Mouse (Mus musculus) layer of hippocampus, adult 2 months (tissue): ENCODE results near the gene Hes7. TPM values are rescaled to one million over a fixed set of nuclear protein-coding genes. Genes with fewer than 3 reads are reported as not detected.

Experiments used
- DNase-seq, 2 experiments: peaks; one replicate each; pipeline ENCODE4 v3.0.0; 2022; ENCODE audit warnings: low spot score in 2 of 2
- H3K27ac ChIP-seq: fragments of 200-600 bp; 2 replicates; pipeline ENCODE4 v1.8.1; 2022
- H3K4me3 ChIP-seq: fragments of 200-600 bp; 2 replicates; pipeline ENCODE4 v1.8.1; 2022; ENCODE audit warnings: mild to moderate bottlenecking
- CTCF ChIP-seq: fragments of 200-600 bp; conservative IDR thresholded peaks from 2 replicates; pipeline ENCODE4 v1.8.1; 2022; ENCODE audit warnings: antibody characterized with exemption, mild to moderate bottlenecking, moderate library complexity
- total RNA-seq, 2 experiments: library from RNA; stranded (reverse); gene quantifications; 2 replicates each; pipeline ENCODE4 v1.2.3; 2021

Gene Hes7
- total RNA-seq, 2 experiments from 2014 or later: 0.79 to 1.0 TPM

- H3K27ac ChIP-seq: no peak overlapping the region
- no peak for DNase-seq
- no peak overlapping the region for H3K4me3 ChIP-seq
- no peak for TF ChIP-seq CTCF
These were observed 8.4 kb downstream of the Hes7 start for GRCm38 (mm10) chr11:69128426-69129122.

- Histone ChIP-seq H3K27ac (peak overlapping the region; percentile 85), H3K4me3 (peak overlapping the region; percentile 62)
- no peak for TF ChIP-seq CTCF
- DNase-seq: no peak
These were observed 13.3 kb downstream of the Hes7 start for GRCm38 (mm10) chr11:69133566-69133922.

GRCm38 (mm10) chr11:69133923-69134621 is 13.9 kb downstream of the Hes7 start:
- peak; percentile 72 for TF ChIP-seq CTCF
- H3K4me3 ChIP-seq: peak overlapping the region; percentile 62
- peak overlapping the region; percentile 85 for H3K27ac ChIP-seq
- peak; percentile 85 to 89 for DNase-seq

- no peak for DNase-seq
- peak overlapping the region; percentile 85 for H3K27ac ChIP-seq
- no peak for TF ChIP-seq CTCF
- H3K4me3 ChIP-seq: peak overlapping the region; percentile 62
These were observed 14.4 kb downstream of the Hes7 start for GRCm38 (mm10) chr11:69134622-69134968.

GRCm38 (mm10) chr11:69135361-69135760 is 15.2 kb downstream of the Hes7 start:
- TF ChIP-seq CTCF: no peak
- Histone ChIP-seq H3K4me3 (no peak overlapping the region), H3K27ac (no peak overlapping the region)
- no peak for DNase-seq

- Histone ChIP-seq H3K27ac (peak overlapping the region; percentile 71; the same call in 1 of the 2 replicates), H3K4me3 (no peak overlapping the region)
- DNase-seq: peak; percentile 50 to 59
- no peak for TF ChIP-seq CTCF
These were observed 27.3 kb downstream of the Hes7 start for GRCm38 (mm10) chr11:69147546-69147945.

- TF ChIP-seq CTCF: no peak
- Histone ChIP-seq H3K4me3 (no peak overlapping the region), H3K27ac (no peak overlapping the region; the same call in 1 of the 2 replicates)
- no peak for DNase-seq
These were observed 28.3 kb downstream of the Hes7 start for GRCm38 (mm10) chr11:69148451-69148960.

GRCm38 (mm10) chr11:69149728-69150127 is 29.5 kb downstream of the Hes7 start:
- no peak for TF ChIP-seq CTCF
- Histone ChIP-seq H3K4me3 (no peak overlapping the region), H3K27ac (peak overlapping the region; percentile 24; the same call in 1 of the 2 replicates)
- no peak for DNase-seq

- peak overlapping the region; percentile 61 for H3K27ac ChIP-seq
- H3K4me3 ChIP-seq: peak overlapping the region; percentile 43
- peak; percentile 82 for TF ChIP-seq CTCF
- peak in 1 of 2 experiments; percentile 70 for DNase-seq
These were observed 30.2 kb downstream of the Hes7 start for GRCm38 (mm10) chr11:69150444-69150843.

- no peak for TF ChIP-seq CTCF
- H3K27ac ChIP-seq: peak overlapping the region; percentile 61; the same call in 1 of the 2 replicates
- peak overlapping the region; percentile 43 for H3K4me3 ChIP-seq
- DNase-seq: no peak
These were observed 30.8 kb downstream of the Hes7 start for GRCm38 (mm10) chr11:69151004-69151403.

GRCm38 (mm10) chr11:69153831-69154230 is 33.6 kb downstream of the Hes7 start:
- no peak for TF ChIP-seq CTCF
- DNase-seq: peak in 1 of 2 experiments; percentile 33
- H3K4me3 ChIP-seq: no peak overlapping the region
- peak overlapping the region; percentile 68 for H3K27ac ChIP-seq

GRCm38 (mm10) chr11:69155351-69155750 is 35.1 kb downstream of the Hes7 start:
- no peak overlapping the region for H3K4me3 ChIP-seq
- no peak for TF ChIP-seq CTCF
- peak overlapping the region; percentile 68; the same call in 1 of the 2 replicates for H3K27ac ChIP-seq
- no peak for DNase-seq

- no peak for DNase-seq
- no peak within 1 kb of the TSS for H3K27ac ChIP-seq
- TF ChIP-seq CTCF: no peak
- H3K4me3 ChIP-seq: peak within 1 kb of the TSS; percentile 26
These were observed 36.6 kb downstream of the Hes7 start, which contains the start of gene Alox12b for GRCm38 (mm10) chr11:69156800-69157199. Gene Alox12b (plus strand): TSS chr11:69156989.
